Mouse (Mus musculus): ENCODE data around the gene Gm26661. TPM values are rescaled to one million over a fixed set of nuclear protein-coding genes. Genes with fewer than 3 reads are reported as not detected.

Gene Gm26661
- polyA plus RNA-seq, 1 experiment from 2014 or later, result not detected

DNA sequence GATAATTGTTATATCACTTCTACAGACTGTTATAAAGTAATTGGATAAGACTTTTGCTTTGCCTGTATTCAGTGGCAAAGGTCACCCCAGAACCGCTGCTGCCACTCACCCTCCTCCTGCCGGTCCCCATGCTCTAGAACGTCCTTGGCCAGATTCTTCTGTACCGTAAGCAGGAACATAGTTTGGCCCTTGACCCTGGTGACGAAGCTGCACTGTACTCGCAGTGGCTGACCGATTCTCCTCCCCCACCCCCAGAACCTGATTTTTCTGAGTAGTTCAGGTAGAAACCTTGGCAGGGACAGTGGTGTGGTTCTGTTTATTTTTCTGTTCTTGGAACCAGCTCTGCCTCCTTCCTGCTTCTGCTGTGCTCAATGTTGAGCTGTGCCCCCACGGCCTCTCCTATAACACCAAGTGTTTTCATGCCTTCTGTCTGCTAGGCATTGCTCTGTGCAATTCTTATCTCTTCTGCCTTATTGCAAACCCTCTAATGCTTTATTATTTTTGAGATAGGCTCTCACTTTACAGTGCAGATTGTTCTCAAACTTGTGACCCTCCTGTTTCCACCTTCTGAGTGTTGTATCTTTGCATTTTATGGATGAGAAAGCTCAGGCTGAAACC, 33.4 kb downstream of the Gm26661 start:
- H3K4me1 ChIP-seq, result peaks cover 52% of the 10 kb centered on the region
- ATAC-seq (ENCODE audit: insufficient read depth, low FRiP score, low read depth), result peak; percentile 50
- no peaks in the 10 kb centered on the region for H3K27me3 ChIP-seq (replicated peaks)
- no peaks in the 10 kb centered on the region for H3K9me3 ChIP-seq
- H3K9ac ChIP-seq, result no peak overlapping the region
- H3K27ac ChIP-seq, result peak overlapping the region; percentile 72; the same call in 1 of the 2 replicates
- H3K36me3 ChIP-seq, result no peaks in the 10 kb centered on the region
- 42% methylated on average over 8 of the region's 8 CpGs for WGBS
- no peak overlapping the region for H3K4me2 ChIP-seq
- no peak overlapping the region for H3K4me3 ChIP-seq (replicated peaks)

DNA sequence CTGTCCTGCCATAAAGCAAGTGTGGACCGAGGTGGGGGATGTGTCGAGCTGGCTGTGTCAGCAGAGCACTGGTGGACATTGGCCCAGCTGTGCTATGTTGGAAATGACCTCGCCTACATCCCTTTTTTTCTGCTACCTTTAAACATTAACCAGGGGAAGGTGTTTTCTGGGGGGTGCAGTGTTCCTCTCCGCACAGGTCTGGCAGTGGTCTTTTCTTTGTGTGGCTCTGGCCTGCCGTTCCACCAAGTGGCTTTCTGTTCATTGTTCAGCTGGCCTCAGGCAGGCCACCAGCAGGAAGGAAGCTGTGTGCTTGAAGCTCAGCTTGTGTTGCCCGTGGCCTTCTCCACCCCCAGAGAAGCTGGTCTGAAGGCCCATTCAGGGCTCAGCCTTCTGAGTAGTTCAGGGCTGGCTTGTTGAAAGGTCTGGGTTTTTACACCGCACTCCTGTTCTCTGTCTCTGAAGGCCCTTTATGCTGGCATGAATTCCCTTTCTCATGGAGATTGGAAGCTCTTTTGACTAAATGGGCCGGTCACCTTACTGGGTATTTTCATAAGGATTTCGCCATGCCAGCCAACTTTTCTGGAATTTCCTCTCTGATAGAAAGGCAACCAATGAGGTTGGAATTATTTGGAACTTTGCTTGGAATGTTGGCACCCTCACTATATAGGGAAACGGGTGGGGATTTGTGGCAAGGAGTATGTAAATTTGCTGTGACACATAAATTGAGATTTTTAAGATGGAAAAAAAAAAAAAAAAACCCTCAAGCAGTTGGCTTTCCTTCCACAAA, 35.0 kb downstream of the Gm26661 start:
- no peaks in the 10 kb centered on the region for H3K9me3 ChIP-seq
- WGBS, result 50% methylated on average over 10 of the region's 10 CpGs
- H3K4me3 ChIP-seq (replicated peaks), result no peak overlapping the region
- peaks cover 38% of the 10 kb centered on the region for H3K4me1 ChIP-seq
- no peak overlapping the region for H3K9ac ChIP-seq
- ATAC-seq (ENCODE audit: insufficient read depth, low FRiP score, low read depth), result peak; percentile 72
- H3K27ac ChIP-seq, result peak overlapping the region; percentile 72
- no peaks in the 10 kb centered on the region for H3K27me3 ChIP-seq (replicated peaks)
- H3K4me2 ChIP-seq, result peak overlapping the region; percentile 4
- no peaks in the 10 kb centered on the region for H3K36me3 ChIP-seq

DNA sequence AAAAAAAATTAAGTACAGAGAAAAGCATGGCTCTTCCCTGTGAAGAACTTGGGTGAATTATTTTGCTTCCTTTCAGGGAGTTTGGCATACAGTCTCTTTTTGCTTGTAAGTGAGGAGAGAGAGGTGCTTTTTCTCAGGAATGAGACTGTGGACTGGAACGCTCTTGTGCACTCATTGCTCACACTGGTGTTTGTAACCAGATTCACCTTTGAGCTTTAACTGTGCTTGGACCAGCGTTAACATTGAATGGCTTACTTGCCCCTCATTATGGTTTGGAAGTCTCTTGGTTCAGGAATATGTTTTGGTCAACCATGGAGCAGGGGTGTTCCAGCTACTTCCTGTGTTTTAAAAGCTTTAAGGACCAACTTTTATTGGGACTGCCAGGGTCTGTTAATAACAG, 37.8 kb downstream of the Gm26661 start:
- H3K4me1 ChIP-seq, result peaks cover 24% of the 10 kb centered on the region
- no peak for ATAC-seq (ENCODE audit: insufficient read depth, low FRiP score, low read depth)

DNA sequence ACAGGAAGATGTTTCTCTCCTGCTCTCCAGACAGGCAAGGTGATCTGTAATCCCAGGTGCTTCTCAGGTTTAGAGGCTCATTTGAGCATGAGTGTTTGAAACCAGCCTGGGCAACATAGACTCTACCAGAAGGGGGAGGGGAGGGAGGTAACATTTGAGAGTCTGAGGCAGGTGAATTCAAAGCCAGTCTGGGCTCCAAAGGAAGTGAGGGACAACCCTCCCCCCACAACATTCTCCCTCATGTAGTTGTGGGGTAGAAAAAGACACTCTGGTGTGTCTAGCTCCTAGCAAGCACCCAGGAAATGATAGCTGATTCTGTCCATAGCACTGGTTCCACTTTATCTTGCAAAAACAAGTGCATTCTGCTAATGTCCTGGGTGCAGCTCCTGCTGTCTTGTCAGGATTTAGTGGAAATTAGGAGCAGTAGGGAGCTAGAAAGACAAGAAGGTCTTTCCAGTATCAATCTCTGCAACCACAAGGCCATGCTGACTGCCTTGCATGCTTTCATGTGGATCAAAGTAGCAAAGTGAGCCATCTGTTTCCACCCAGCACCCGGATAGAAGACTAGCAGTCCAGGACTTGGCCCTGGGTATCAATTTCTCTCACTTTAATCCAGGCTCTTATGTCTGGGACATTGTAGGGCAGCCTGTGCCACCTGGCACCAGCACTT, 40.5 kb downstream of the Gm26661 start:
- no peak for ATAC-seq (ENCODE audit: insufficient read depth, low FRiP score, low read depth)
- no peak overlapping the region for H3K4me2 ChIP-seq
- 58% methylated on average over 1 of the region's 1 CpGs for WGBS
- H3K27ac ChIP-seq, result no peak overlapping the region
- H3K4me3 ChIP-seq (replicated peaks), result no peak overlapping the region
- no peaks in the 10 kb centered on the region for H3K27me3 ChIP-seq (replicated peaks)
- H3K9me3 ChIP-seq, result no peaks in the 10 kb centered on the region
- H3K9ac ChIP-seq, result no peak overlapping the region
- 0 out of 2 replicates have a peak, but pooled peaks cover 5% of the 10 kb centered on the region for H3K4me1 ChIP-seq
- H3K36me3 ChIP-seq, result no peaks in the 10 kb centered on the region

More for the DNA sequence above, 37.8 kb downstream of the Gm26661 start:
- 63% methylated on average over 2 of the region's 2 CpGs for WGBS
- no peak overlapping the region for H3K27ac ChIP-seq
- no peak overlapping the region for H3K4me3 ChIP-seq (replicated peaks)
- H3K4me2 ChIP-seq, result no peak overlapping the region
- no peak overlapping the region for H3K9ac ChIP-seq
- no peaks in the 10 kb centered on the region for H3K9me3 ChIP-seq
- H3K27me3 ChIP-seq (replicated peaks), result no peaks in the 10 kb centered on the region
- no peaks in the 10 kb centered on the region for H3K36me3 ChIP-seq

DNA sequence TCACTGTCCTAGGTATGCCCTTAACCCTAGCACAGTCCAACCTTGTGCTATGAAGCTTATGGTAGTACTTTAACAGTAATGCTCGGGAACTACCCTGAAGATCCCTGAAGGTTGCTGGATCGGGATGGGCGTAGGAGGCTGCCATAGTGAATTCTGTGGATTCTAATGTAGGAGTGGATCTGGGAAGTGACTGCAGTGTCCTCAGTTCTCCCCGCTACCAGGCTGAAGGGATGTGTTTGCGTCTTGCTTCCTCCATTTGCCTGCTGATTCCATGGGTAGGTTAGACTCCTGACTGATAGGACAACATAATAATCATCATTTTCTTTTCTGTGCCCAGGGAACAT, 41.0 kb downstream of the Gm26661 start:
- no peak overlapping the region for H3K4me2 ChIP-seq
- no peaks in the 10 kb centered on the region for H3K27me3 ChIP-seq (replicated peaks)
- no peak overlapping the region for H3K4me3 ChIP-seq (replicated peaks)
- 95% methylated on average over 5 of the region's 5 CpGs for WGBS
- ATAC-seq (ENCODE audit: insufficient read depth, low FRiP score, low read depth), result no peak
- H3K9me3 ChIP-seq, result no peaks in the 10 kb centered on the region
- 0 out of 2 replicates have a peak, but pooled peaks cover 1% of the 10 kb centered on the region for H3K4me1 ChIP-seq
- H3K27ac ChIP-seq, result no peak overlapping the region
- no peaks in the 10 kb centered on the region for H3K36me3 ChIP-seq
- H3K9ac ChIP-seq, result no peak overlapping the region

DNA sequence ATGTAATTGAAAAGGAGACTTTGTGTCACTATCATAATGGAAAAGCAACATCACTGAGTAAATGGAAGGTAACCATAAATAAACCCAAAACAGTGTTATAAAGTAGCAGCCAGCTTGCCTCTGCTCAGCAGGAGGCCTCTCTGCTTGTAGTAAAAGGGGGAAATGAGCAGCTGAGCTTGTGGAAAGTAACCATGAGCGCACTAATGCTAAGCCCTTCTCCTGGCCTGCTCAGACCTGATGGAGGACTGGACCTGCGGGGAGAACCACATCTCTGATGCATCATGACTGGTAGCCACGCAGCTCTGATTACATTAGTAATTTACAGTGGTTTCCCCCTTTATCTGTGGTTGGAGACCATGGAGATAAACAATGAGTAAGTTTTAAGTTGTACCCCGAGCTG, 42.1 kb downstream of the Gm26661 start:
- H3K4me1 ChIP-seq, result no peaks in the 10 kb centered on the region
- H3K27ac ChIP-seq, result no peak overlapping the region
- ATAC-seq (ENCODE audit: insufficient read depth, low FRiP score, low read depth), result no peak
- H3K4me3 ChIP-seq (replicated peaks), result no peak overlapping the region
- no peak overlapping the region for H3K9ac ChIP-seq
- no peak overlapping the region for H3K4me2 ChIP-seq
- no peaks in the 10 kb centered on the region for H3K36me3 ChIP-seq
- no peaks in the 10 kb centered on the region for H3K27me3 ChIP-seq (replicated peaks)
- WGBS, result 69% methylated on average over 4 of the region's 4 CpGs
- no peaks in the 10 kb centered on the region for H3K9me3 ChIP-seq

DNA sequence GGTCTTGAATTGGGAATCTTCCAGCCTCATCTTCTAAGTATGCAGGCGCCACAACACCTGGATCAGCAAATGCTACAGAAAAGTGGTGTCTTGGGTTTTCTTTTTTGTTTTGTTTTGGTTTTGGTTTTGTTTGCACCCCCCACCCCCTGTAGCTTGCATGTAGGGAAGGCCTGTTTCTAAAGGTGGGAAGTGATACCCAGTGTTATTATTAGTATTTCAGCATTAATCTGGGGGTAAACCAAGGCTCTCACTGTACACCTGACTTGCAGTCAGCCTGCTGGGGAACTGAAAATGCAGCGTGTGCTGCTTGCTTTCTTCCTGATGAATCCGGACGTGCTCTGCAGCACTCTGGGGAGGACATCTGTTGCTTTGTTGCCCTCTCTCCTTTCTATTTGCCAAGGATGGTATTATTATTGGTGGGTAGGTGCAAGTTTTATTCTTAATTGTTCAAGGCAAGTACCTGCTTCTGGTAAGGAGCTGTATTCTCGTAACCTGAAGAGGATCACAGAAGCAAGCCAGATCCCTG, 47.2 kb downstream of the Gm26661 start:
- H3K4me1 ChIP-seq, result peaks cover 7% of the 10 kb centered on the region; the same call in 1 of the 2 replicates
- no peak overlapping the region for H3K4me3 ChIP-seq (replicated peaks)
- no peak overlapping the region for H3K9ac ChIP-seq
- H3K36me3 ChIP-seq, result no peaks in the 10 kb centered on the region
- no peaks in the 10 kb centered on the region for H3K9me3 ChIP-seq
- 70% methylated on average over 5 of the region's 5 CpGs for WGBS
- H3K4me2 ChIP-seq, result no peak overlapping the region
- no peak overlapping the region for H3K27ac ChIP-seq
- ATAC-seq (ENCODE audit: insufficient read depth, low FRiP score, low read depth), result no peak
- H3K27me3 ChIP-seq (replicated peaks), result no peaks in the 10 kb centered on the region

DNA sequence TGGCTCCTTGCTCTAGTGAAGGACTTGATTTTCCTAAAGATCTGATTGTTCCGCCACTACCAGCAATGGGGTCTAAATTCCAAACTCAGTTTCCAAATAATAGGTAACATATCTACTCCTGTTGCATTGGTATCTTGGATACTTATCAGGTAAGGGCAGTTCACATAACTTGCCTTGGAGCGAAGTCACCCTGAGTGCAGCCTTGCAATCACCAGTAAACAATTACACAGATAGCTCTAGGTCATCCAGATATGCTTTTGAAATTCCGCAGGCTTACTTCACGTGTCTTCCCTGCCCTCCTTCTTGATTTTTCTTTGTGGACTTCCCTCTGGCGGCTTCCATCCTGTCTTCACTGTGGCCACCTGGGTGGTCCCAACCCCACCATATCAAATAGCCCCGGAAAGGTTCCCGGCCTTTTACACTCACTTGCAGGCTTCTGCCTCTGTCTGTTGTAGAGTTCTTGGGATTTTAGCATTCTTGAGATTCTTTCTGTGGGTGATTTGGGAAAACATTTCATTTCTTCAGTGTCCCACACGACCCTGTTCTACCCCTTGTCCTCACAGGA, 48.6 kb downstream of the Gm26661 start:
- Histone ChIP-seq H3K4me2 (no peak overlapping the region), H3K9ac (no peak overlapping the region), H3K4me3 (replicated peaks) (no peak overlapping the region), H3K27me3 (replicated peaks) (no peaks in the 10 kb centered on the region), H3K9me3 (no peaks in the 10 kb centered on the region), H3K4me1 (peaks cover 7% of the 10 kb centered on the region; the same call in 1 of the 2 replicates), H3K36me3 (no peaks in the 10 kb centered on the region), H3K27ac (no peak overlapping the region)
- no peak for ATAC-seq (ENCODE audit: insufficient read depth, low FRiP score, low read depth)
- WGBS, result 40% methylated on average over 8 of the region's 8 CpGs

Other genes starting within 250 kb of the Gm26661 start
- gene Gm3558, start 223.0 kb upstream of the Gm26661 start, polyA plus RNA-seq (2015; fragmentation: Nextera tagmentation; extraction: Ambion mirVana), result 0.17 and 0.48 TPM in 2 replicates
- gene Gm10338, start 196.0 kb upstream of the Gm26661 start, polyA plus RNA-seq (2015; fragmentation: Nextera tagmentation; extraction: Ambion mirVana), result not detected in 2 replicates
- not detected in 2 replicates for gene Gm10128, start 147.6 kb upstream of the Gm26661 start, polyA plus RNA-seq (2015; fragmentation: Nextera tagmentation; extraction: Ambion mirVana)
- 17.4 and 20.3 TPM in 2 replicates for gene Flnb, start 26.4 kb downstream of the Gm26661 start, polyA plus RNA-seq (2015; fragmentation: Nextera tagmentation; extraction: Ambion mirVana)
- gene Gm45521, start 165.7 kb downstream of the Gm26661 start, polyA plus RNA-seq (2015; fragmentation: Nextera tagmentation; extraction: Ambion mirVana), result 0.21 TPM in 1 of 2 replicates, not detected in the other
- gene Dnase1l3, start 203.0 kb downstream of the Gm26661 start, polyA plus RNA-seq (2015; fragmentation: Nextera tagmentation; extraction: Ambion mirVana), result 0.94 and 0.99 TPM in 2 replicates
- gene Abhd6, start 211.3 kb downstream of the Gm26661 start, polyA plus RNA-seq (2015; fragmentation: Nextera tagmentation; extraction: Ambion mirVana), result 18.9 and 21.2 TPM in 2 replicates

Measured in stomach, embryonic 15.5 days (tissue).